ENCODE assay signal across 8 mouse cellular contexts in genomic region chr6:29433804-29434795, GRCm38 (mm10). TPM values are rescaled to one million over a fixed set of nuclear protein-coding genes. Genes with fewer than 3 reads are reported as not detected.
DNase-seq lines count a peak whose midpoint lies in the region; ATAC-seq and TF ChIP-seq lines count a peak whose summit lies in the region.

No protein-coding gene starts in this region.

- TF ChIP-seq CTCF in ES-Bruce4 (IDR thresholded peaks at IDR 0.05; ENCODE audit: low read depth, low read length), result no peak
- TF ChIP-seq CTCF in gastrocnemius, adult 2 months (IDR thresholded peaks at IDR 0.05), result no peak

- H3K9me3 ChIP-seq in ES-Bruce4 (replicated peaks; ENCODE audit: control insufficient read depth, insufficient read depth, low read length, poor library complexity, severe bottlenecking), result no peaks in the 10 kb centered on the region
- H3K9me3 ChIP-seq in hindbrain, embryonic 15.5 days, result no peaks in the 10 kb centered on the region
- no peaks in the 10 kb centered on the region for H3K9me3 ChIP-seq in midbrain, embryonic 16.5 days (replicated peaks; ENCODE audit: control insufficient read depth, low read length, poor library complexity, severe bottlenecking)

- H3K27ac ChIP-seq in ES-Bruce4 (ENCODE audit: insufficient read depth, low read length), result no peak overlapping the region
- H3K27ac ChIP-seq in gastrocnemius, adult 2 months, result peak overlapping the region; percentile 99
- H3K27ac ChIP-seq in hindbrain, embryonic 15.5 days (replicated peaks), result peak overlapping the region; percentile 79
- no peak overlapping the region; the same call in 1 of the 2 replicates for H3K27ac ChIP-seq in midbrain, embryonic 16.5 days (ENCODE audit: low read length)

- peaks cover 8% of the 10 kb centered on the region for H3K4me1 ChIP-seq in ES-Bruce4 (ENCODE audit: control insufficient read depth, insufficient read depth, low read length)
- peaks cover 49% of the 10 kb centered on the region for H3K4me1 ChIP-seq in hindbrain, embryonic 15.5 days (replicated peaks)
- peaks cover 21% of the 10 kb centered on the region for H3K4me1 ChIP-seq in midbrain, embryonic 16.5 days (ENCODE audit: control insufficient read depth, insufficient read depth, low read length)

- no peak for TF ChIP-seq EP300 in ES-Bruce4 (IDR thresholded peaks at IDR 0.05; ENCODE audit: insufficient read depth, low read depth, low read length)

- intact Hi-C loops in gastrocnemius, adult 2 months (cut with DNase I), result no loop called here

- DNase-seq in R1 (ENCODE audit: low read depth, low spot score), result peak; percentile 36
- DNase-seq in gastrocnemius, adult 2 months, result peak; percentile 88
- no peak for DNase-seq in adrenal gland, adult (ENCODE audit: inconsistent age in 2 of 2, low spot score in 1 of 2)
- DNase-seq in layer of hippocampus, adult 11-12 months (ENCODE audit: low spot score), result no peak

- no peak for TF ChIP-seq POLR2A in ES-Bruce4 (IDR thresholded peaks at IDR 0.05; ENCODE audit: insufficient read depth, low read length)

- no peak; the same call in 1 of the 2 replicates for ATAC-seq in hindbrain, embryonic 15.5 days (ENCODE audit: low FRiP score, low read depth)
- ATAC-seq in midbrain, embryonic 16.5 days, result no peak
- no peak for ATAC-seq in inflammation-experienced regulatory T-cells, adult 6 months

- peak overlapping the region; percentile 60 for H3K9ac ChIP-seq in ES-Bruce4 (ENCODE audit: low read depth, poor library complexity, severe bottlenecking)
- peak overlapping the region; percentile 49; the same call in 1 of the 2 replicates for H3K9ac ChIP-seq in hindbrain, embryonic 15.5 days
- peak overlapping the region; percentile 61; the same call in 1 of the 2 replicates for H3K9ac ChIP-seq in midbrain, embryonic 16.5 days (ENCODE audit: low read depth, low read length)

- H3K4me3 ChIP-seq in ES-Bruce4 (ENCODE audit: low read depth, low read length), result peak overlapping the region; percentile 66
- peak overlapping the region; percentile 94 for H3K4me3 ChIP-seq in gastrocnemius, adult 2 months
- peak overlapping the region; percentile 44 for H3K4me3 ChIP-seq in hindbrain, embryonic 15.5 days
- peak overlapping the region; percentile 41 for H3K4me3 ChIP-seq in midbrain, embryonic 16.5 days (ENCODE audit: low read depth, low read length)

- no peaks in the 10 kb centered on the region for H3K36me3 ChIP-seq in ES-Bruce4 (ENCODE audit: control insufficient read depth, insufficient read depth, low read length, poor library complexity, severe bottlenecking)
- no peaks in the 10 kb centered on the region for H3K36me3 ChIP-seq in hindbrain, embryonic 15.5 days
- no peaks in the 10 kb centered on the region for H3K36me3 ChIP-seq in midbrain, embryonic 16.5 days (ENCODE audit: control insufficient read depth, insufficient read depth, low read length)

- WGBS in hindbrain, embryonic 15.5 days, result 6% methylated on average over 27 of the region's 27 CpGs
- 7% methylated on average over 27 of the region's 27 CpGs for WGBS in midbrain, embryonic 16.5 days

- H3K4me2 ChIP-seq in hindbrain, embryonic 15.5 days, result peak overlapping the region; percentile 81
- peak overlapping the region; percentile 75 for H3K4me2 ChIP-seq in midbrain, embryonic 16.5 days (ENCODE audit: low read length)

- H3K27me3 ChIP-seq in ES-Bruce4 (ENCODE audit: control insufficient read depth, insufficient read depth, low read length, poor library complexity, severe bottlenecking), result peaks cover 2% of the 10 kb centered on the region; the same call in 1 of the 2 replicates
- peaks cover 37% of the 10 kb centered on the region for H3K27me3 ChIP-seq in hindbrain, embryonic 15.5 days
- H3K27me3 ChIP-seq in midbrain, embryonic 16.5 days (ENCODE audit: control insufficient read depth, insufficient read depth, low read depth, low read length), result peaks cover 27% of the 10 kb centered on the region

RNA-seq across cellular contexts. Expression of gene Flnc, which starts 1.0 kb away (rescaled TPM):
- polyA plus RNA-seq in ES-Bruce4 (2011; ENCODE audit: insufficient read depth, insufficient read length, low read depth, missing spikeins), result 37.2 and 39.8 TPM in 2 replicates
- 100 to 1,000 TPM; 285 to 430 TPM for total RNA-seq in gastrocnemius, adult 2 months (2021)
- 4.2 and 5.1 TPM in 2 replicates for polyA plus RNA-seq in hindbrain, embryonic 15.5 days (2015; fragmentation: Nextera tagmentation; extraction: Ambion mirVana)
- 2.0 and 2.2 TPM in 2 replicates for polyA plus RNA-seq in midbrain, embryonic 16.5 days (2015; fragmentation: Nextera tagmentation; extraction: Ambion mirVana)
- not detected for polyA plus RNA-seq in inflammation-experienced regulatory T-cells, adult 6 months (2017; shearing (Covaris generic))

RNA-seq across cellular contexts. Expression of gene Atp6v1f, which starts 33.4 kb away (rescaled TPM):
- 142 and 143 TPM in 2 replicates for polyA plus RNA-seq in ES-Bruce4 (2011; ENCODE audit: insufficient read depth, insufficient read length, low read depth, missing spikeins)
- 100 to 1,000 TPM; 110 to 112 TPM for total RNA-seq in gastrocnemius, adult 2 months (2021)
- polyA plus RNA-seq in hindbrain, embryonic 15.5 days (2015; fragmentation: Nextera tagmentation; extraction: Ambion mirVana), result 346 and 360 TPM in 2 replicates
- polyA plus RNA-seq in midbrain, embryonic 16.5 days (2015; fragmentation: Nextera tagmentation; extraction: Ambion mirVana), result 311 and 340 TPM in 2 replicates
- 100 to 1,000 TPM; 332 to 391 (median 358) TPM for polyA plus RNA-seq in inflammation-experienced regulatory T-cells, adult 6 months (2017; shearing (Covaris generic))

RNA-seq across cellular contexts. Expression of gene Atp6v1fnb, which starts 37.1 kb away (rescaled TPM):
- 0.90 and 1.0 TPM in 2 replicates for polyA plus RNA-seq in ES-Bruce4 (2011; ENCODE audit: insufficient read depth, insufficient read length, low read depth, missing spikeins)
- total RNA-seq in gastrocnemius, adult 2 months (2021), result not detected
- 0.35 and 0.42 TPM in 2 replicates for polyA plus RNA-seq in hindbrain, embryonic 15.5 days (2015; fragmentation: Nextera tagmentation; extraction: Ambion mirVana)
- 0.41 and 0.45 TPM in 2 replicates for polyA plus RNA-seq in midbrain, embryonic 16.5 days (2015; fragmentation: Nextera tagmentation; extraction: Ambion mirVana)
- polyA plus RNA-seq in inflammation-experienced regulatory T-cells, adult 6 months (2017; shearing (Covaris generic)), result not detected

RNA-seq across cellular contexts. Expression of gene Ccdc136, which starts 38.0 kb away (rescaled TPM):
- 22.7 and 28.4 TPM in 2 replicates for polyA plus RNA-seq in ES-Bruce4 (2011; ENCODE audit: insufficient read depth, insufficient read length, low read depth, missing spikeins)
- total RNA-seq in gastrocnemius, adult 2 months (2021), result 10 to 100 TPM in 1 of 2 experiments, 1 to 10 TPM in 1; 9.6 to 10.5 TPM
- polyA plus RNA-seq in hindbrain, embryonic 15.5 days (2015; fragmentation: Nextera tagmentation; extraction: Ambion mirVana), result 43.3 and 52.6 TPM in 2 replicates
- 38.6 and 46.5 TPM in 2 replicates for polyA plus RNA-seq in midbrain, embryonic 16.5 days (2015; fragmentation: Nextera tagmentation; extraction: Ambion mirVana)
- polyA plus RNA-seq in inflammation-experienced regulatory T-cells, adult 6 months (2017; shearing (Covaris generic)), result 1 to 10 TPM in 2 of 3 experiments, under 1 TPM in 1; 0.65 to 1.1 (median 1.0) TPM

RNA-seq across cellular contexts. Expression of gene Opn1sw, which starts 45.8 kb away (rescaled TPM):
- not detected in 2 replicates for polyA plus RNA-seq in ES-Bruce4 (2011; ENCODE audit: insufficient read depth, insufficient read length, low read depth, missing spikeins)
- under 1 TPM; 0.17 to 0.18 TPM for total RNA-seq in gastrocnemius, adult 2 months (2021)
- 0.34 and 0.53 TPM in 2 replicates for polyA plus RNA-seq in hindbrain, embryonic 15.5 days (2015; fragmentation: Nextera tagmentation; extraction: Ambion mirVana)
- polyA plus RNA-seq in midbrain, embryonic 16.5 days (2015; fragmentation: Nextera tagmentation; extraction: Ambion mirVana), result 0.23 and 0.34 TPM in 2 replicates
- under 1 TPM; 0.38 to 0.66 (median 0.66) TPM for polyA plus RNA-seq in inflammation-experienced regulatory T-cells, adult 6 months (2017; shearing (Covaris generic))

Comparison
In these comparisons a context has a peak if more than half of its experiments do, and no peak if none do; other contexts are left out.
1. H3K27ac ChIP-seq: peak in gastrocnemius, adult 2 months (single experiment) and hindbrain, embryonic 15.5 days (single experiment); none in ES-Bruce4 (single experiment) and midbrain, embryonic 16.5 days (single experiment).
2. H3K4me3 ChIP-seq: peak in every context shown above with its lines; median percentile 94 in gastrocnemius, adult 2 months; 66 in ES-Bruce4; 44 in hindbrain, embryonic 15.5 days; 41 in midbrain, embryonic 16.5 days.
3. DNase-seq: peak in R1 (single experiment) and gastrocnemius, adult 2 months (single experiment); none in adrenal gland, adult (0 of 2) and layer of hippocampus, adult 11-12 months (single experiment).
4. Peak in every context shown above with its lines, with median percentiles within 50 percentile points of each other: H3K9ac ChIP-seq.